Mouse (Mus musculus) monocyte, adult 5-6 weeks (primary cell): Measurements from ENCODE around the gene Iqsec1. TPM values are rescaled to one million over a fixed set of nuclear protein-coding genes. Genes with fewer than 3 reads are reported as not detected.

Experiments used
- ATAC-seq: fragments of 153-309, 156-312 bp; replicated peaks from 2 replicates; pipeline ENCODE4 v1.8.0; 2017; ENCODE audit warnings: mild to moderate bottlenecking; ENCODE audit not compliant: low TSS enrichment, insufficient number of reproducible peaks, severe bottlenecking, poor library complexity, low FRiP score
- total RNA-seq: library from RNA; stranded (forward); fragments of 200-1000, 200-491, 200-594 nt; gene quantifications from 3 replicates; pipeline ENCODE4 v1.2.3, GENCODE M21; 2017

Iqsec1 gene
- total RNA-seq, 1 experiment from 2014 or later = 25.0 TPM

GRCm38 (mm10) chr6:90802604-90803003, 185.9 kb downstream of the Iqsec1 start:
- ATAC-seq = no peak

GRCm38 (mm10) chr6:90802058-90802457, 186.4 kb downstream of the Iqsec1 start:
- ATAC-seq = no peak

DNA sequence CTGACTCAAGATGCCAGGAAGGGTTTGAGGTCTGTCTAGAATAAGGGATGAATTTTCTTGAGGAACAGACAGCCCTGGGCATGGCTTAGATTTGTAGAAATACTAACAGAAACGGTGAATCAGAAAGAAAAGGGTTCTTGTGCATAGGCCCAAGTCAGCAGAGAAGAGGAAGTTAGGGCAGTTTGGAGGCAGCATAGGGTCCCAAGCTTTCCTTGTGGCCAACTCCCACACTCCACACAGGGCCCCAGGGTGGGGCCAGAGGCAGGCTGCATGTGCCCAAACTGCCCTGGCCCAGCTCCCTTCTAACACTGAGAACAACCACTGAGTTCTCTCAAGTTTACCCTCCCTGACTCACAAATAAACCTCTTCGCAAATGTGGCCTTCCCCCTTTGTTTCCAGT, 187.7 kb downstream of the Iqsec1 start:
- ATAC-seq = no peak

- no peak for ATAC-seq
Measured at GRCm38 (mm10) chr6:90799116-90799515, 189.4 kb downstream of the Iqsec1 start.

- no peak for ATAC-seq
Measured at GRCm38 (mm10) chr6:90798201-90798600, 190.3 kb downstream of the Iqsec1 start.

DNA sequence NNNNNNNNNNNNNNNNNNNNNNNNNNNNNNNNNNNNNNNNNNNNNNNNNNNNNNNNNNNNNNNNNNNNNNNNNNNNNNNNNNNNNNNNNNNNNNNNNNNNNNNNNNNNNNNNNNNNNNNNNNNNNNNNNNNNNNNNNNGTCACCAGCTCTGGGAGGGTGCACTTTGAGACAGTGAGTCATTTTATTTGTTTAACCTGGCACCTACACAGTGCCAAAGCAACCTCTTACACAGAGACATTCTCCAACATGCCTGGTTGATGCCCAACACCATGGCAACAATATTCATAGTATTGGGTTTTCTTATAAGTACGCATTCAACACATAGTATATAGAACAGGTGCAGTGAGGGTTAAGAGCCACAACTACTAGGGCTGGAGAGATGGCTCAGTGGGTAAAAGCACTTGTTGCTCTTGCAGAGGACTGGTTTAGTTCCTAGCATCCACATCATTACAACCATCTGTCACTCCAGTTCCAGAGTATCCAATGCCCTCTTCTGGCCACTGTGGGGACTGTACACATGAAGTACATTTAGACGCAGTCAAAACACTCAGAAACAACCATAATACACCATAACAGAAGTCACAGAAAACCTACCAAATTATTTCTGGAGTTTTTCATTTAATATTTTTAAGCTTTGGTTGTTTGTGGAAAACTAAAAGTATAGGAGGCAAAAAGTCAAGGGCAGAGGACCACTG, 191.4 kb downstream of the Iqsec1 start:
- ATAC-seq = no peak

GRCm38 (mm10) chr6:90790901-90791300, 197.6 kb downstream of the Iqsec1 start:
- ATAC-seq = no peak

DNA sequence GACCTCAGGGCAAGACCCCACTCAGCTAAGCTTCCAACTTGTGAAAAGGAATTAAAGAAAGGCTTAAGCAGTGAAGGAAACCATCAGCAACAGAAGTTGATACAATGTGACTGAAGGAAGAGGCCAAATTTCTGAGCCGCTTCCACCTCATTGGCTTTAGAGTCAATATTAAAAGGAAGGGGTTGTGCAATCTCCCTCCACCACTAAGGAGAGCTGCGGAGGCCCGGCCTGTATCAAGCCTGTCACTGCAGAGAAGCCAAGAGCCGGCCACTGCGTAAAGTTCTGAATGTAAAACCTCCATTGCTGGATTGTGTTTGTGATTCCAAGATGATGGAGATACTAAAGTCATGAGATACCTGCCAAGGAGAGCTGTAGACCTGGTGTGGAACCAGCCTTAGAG, 199.0 kb downstream of the Iqsec1 start:
- ATAC-seq = no peak

- no peak for ATAC-seq
Measured at GRCm38 (mm10) chr6:90787587-90787986, 200.9 kb downstream of the Iqsec1 start.

DNA sequence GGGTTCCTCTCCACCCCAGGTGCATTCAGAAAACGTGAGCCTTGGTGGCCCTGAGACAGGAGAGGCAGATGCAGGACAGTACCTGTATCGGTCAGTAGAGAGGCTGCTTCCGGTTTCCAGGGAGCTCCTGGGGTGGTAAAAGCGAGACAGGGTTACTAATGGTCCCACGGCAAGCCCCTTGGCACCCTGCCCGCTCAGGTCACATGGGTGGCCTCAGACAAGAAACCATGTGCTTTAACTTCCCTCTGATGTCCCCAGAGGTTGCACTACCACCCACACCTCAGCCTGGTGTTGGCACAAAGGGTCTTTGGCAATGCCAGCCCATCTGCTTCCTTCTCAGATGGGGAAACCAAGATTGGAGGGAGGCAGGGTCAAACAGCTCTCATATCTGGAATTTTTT, 201.4 kb downstream of the Iqsec1 start:
- ATAC-seq = no peak

DNA sequence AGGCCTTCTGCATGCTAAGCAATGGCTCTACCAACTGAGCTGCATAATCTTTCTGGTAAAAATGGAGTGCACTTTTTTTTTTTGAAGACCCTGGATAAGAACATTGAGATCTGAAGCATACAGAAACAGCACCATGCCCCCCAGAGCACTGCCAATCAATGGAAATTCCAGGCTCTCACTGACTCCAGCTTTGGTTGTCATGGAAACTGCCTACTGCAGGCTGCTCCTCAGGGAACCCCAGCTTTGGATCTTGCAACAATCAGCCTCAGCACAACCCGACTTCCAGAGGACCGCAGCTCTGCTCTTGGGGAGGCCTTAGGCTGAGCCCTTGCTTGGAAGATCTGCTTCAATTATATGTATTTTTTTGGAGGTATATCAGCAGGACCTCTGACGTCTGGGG, 201.9 kb downstream of the Iqsec1 start:
- ATAC-seq = no peak

DNA sequence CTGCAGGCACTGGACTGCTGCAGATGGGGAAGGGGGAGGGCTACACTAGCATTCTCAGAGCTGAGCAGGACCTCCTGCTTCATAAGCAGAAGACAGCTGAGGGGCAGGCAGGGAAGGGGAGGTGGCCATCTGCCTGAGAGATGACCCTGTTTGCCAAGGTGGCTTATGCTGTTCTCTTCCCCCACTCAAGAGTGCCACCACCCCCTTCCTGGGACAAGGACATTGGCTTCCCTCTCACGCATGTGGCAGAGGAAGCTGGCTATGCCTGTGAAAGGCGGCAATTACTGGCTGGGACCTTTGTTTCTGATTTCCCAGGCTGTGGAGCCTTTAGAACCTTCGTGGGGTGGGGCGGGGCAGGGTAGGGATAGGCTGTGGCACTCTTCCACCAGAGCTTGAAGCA, 204.5 kb downstream of the Iqsec1 start:
- ATAC-seq = no peak

- no peak for ATAC-seq
Measured at GRCm38 (mm10) chr6:90783176-90783575, 205.3 kb downstream of the Iqsec1 start.

DNA sequence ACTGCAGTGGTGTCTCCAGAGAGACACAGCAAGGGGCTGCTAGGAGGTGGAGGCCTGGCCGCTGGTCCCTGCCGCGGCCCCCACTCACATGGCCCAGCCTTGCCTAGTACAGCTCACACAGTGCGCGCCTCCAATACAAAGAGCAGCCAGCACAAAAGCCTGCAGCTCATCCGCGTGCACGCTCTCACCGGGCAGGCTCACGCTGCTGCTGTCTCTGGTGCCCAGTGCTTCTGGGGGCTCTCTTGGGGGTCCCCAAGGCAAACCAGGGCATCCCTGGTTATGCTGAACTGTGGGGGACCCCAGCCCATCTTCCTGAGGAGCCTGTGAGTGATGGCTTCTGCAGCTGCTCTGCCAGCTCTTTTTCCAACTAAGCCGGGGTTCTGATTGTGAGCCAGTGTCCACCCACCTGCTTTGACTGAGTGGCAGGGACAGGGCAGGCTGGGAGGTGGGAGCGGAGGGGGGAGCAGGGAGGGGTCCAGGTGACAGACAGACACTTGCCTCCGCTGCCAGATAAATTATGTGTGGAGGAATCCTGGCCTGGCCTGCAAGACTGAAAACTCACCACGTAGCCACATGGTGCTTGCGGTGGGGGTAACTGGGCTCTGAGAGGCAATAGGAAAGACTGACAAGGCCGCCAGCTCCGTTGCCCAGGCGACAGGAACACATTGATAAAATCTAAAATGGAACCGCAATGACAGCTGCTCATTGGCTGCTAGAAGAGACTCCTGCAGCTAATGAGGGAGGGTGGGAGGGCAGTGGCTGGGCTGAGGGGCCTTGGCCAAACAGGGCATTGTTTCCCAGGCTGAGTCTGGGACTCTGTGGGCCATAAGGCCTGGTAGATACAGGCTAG, 206.3 kb downstream of the Iqsec1 start:
- no peak for ATAC-seq

GRCm38 (mm10) chr6:90780532-90780931, 208.0 kb downstream of the Iqsec1 start:
- ATAC-seq = no peak

DNA sequence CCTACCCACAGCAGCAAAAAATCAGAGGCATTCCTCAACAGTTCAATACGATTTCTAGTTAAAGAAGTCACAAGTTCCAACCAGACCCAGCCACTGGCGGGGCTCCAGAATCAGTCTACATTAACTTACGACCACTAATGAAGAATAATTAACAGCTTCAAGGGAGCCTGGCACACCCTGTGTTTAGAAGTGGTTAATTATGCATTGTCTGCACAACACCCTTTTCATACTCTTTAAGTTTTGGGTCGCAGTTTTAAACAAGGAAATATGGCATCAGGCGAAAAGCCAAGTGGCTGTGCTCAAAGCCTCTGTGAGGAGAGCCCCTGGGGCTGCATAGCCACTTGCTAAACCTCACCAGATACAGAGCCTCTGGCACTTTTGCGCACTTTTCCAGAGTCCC, 209.6 kb downstream of the Iqsec1 start:
- ATAC-seq = no peak

- ATAC-seq = no peak
Measured at GRCm38 (mm10) chr6:90777302-90777701, 211.2 kb downstream of the Iqsec1 start.

GRCm38 (mm10) chr6:90775606-90776005, 212.9 kb downstream of the Iqsec1 start:
- no peak for ATAC-seq

DNA sequence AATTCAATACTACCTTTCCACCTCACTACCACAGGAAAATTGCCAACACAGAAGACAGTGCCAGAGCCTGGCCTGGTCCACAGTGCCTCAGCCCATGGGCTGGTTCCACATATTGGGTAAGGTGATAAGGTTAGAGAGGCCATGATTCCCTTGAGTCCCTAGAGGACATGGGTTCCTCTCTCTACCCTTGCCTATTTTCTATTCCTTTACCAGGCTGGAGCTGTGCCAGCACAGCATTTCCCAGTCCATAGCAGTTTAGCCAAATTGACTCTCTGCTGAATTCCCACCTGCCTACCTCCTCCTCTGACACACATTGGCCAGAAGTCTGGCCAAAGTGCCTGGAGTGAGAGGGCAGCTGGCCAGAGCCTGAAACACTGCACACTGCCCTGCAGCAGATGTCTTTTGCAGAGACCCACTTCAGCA, 214.7 kb downstream of the Iqsec1 start:
- no peak for ATAC-seq

GRCm38 (mm10) chr6:90772120-90772519, 216.4 kb downstream of the Iqsec1 start:
- no peak for ATAC-seq
